Mouse (Mus musculus) hindbrain, embryonic 14.5 days (tissue): ENCODE measurements around the gene Anks1b. TPM values are rescaled to one million over a fixed set of nuclear protein-coding genes. Genes with fewer than 3 reads are reported as not detected.

Source experiments
- ATAC-seq: fragments of 200-750 bp; cut with Nextera tagmentation; 2 replicates; pipeline ENCODE4 v1.8.0; 2017; ENCODE audit warnings: moderate number of reproducible peaks, mild to moderate bottlenecking, moderate TSS enrichment, moderate library complexity; ENCODE audit not compliant: low FRiP score
- DNase-seq: peaks from one replicate; pipeline ENCODE4 v3.0.0-alpha.2; 2015; ENCODE audit warnings: low spot score
- H3K27ac ChIP-seq: fragments of 300-500 bp; sonication (generic); 2 replicates; pipeline ENCODE4 v1.5.1; 2014; ENCODE audit warnings: mild to moderate bottlenecking, moderate library complexity
- H3K27me3 ChIP-seq: fragments of 300-500 bp; sonication (generic); 2 replicates; pipeline ENCODE4 v1.6.1; 2014; ENCODE audit warnings: mild to moderate bottlenecking, low read length, mixed read lengths; ENCODE audit not compliant: control insufficient read depth, insufficient read depth
- H3K36me3 ChIP-seq: fragments of 300-500 bp; sonication (generic); replicated peaks from 2 replicates; pipeline ENCODE4 v1.6.1; 2014; ENCODE audit not compliant: control insufficient read depth, insufficient read depth
- H3K4me1 ChIP-seq: fragments of 300-500 bp; sonication (generic); replicated peaks from 2 replicates; pipeline ENCODE4 v1.6.1; 2014; ENCODE audit warnings: antibody characterized with exemption, low read length, mixed read lengths; ENCODE audit not compliant: control insufficient read depth, insufficient read depth
- H3K4me2 ChIP-seq: fragments of 300-500 bp; sonication (generic); replicated peaks from 2 replicates; pipeline ENCODE4 v1.6.1; 2014; ENCODE audit warnings: mild to moderate bottlenecking, moderate library complexity
- H3K4me3 ChIP-seq: fragments of 300-500 bp; sonication (generic); replicated peaks from 2 replicates; pipeline ENCODE4 v1.5.1; 2014; ENCODE audit warnings: mild to moderate bottlenecking, low read length
- H3K9ac ChIP-seq: fragments of 300-500 bp; sonication (generic); 2 replicates; pipeline ENCODE4 v1.6.1; 2014
- H3K9me3 ChIP-seq: fragments of 300-500 bp; sonication (generic); 2 replicates; pipeline ENCODE4 v1.6.1; 2016; ENCODE audit warnings: low read length; ENCODE audit not compliant: control insufficient read depth
- WGBS: fragments of 180-500 bp; shearing (Covaris S2); extraction: QIAGEN DNeasy Blood & Tissue Kit; methylation state at CpG from one replicate; pipeline ENCODE4 v1.1.7; 2014; 5-methylcytosine and 5-hydroxymethylcytosine counted together
- polyA plus RNA-seq: library from polyadenylated mRNA; unstranded; fragments of >200 nt; fragmentation: Nextera tagmentation; extraction: Ambion mirVana; gene quantifications from 2 replicates; pipeline ENCODE4 v1.2.1, GENCODE M21; 2014

Gene Anks1b
- polyA plus RNA-seq, 1 experiment from 2014 or later, result 69.4 TPM

- no peaks in the 10 kb centered on the region for H3K27me3 ChIP-seq
- H3K4me3 ChIP-seq, result no peak overlapping the region
- no peaks in the 10 kb centered on the region for H3K36me3 ChIP-seq
- no peak overlapping the region for H3K9ac ChIP-seq
- H3K9me3 ChIP-seq, result no peaks in the 10 kb centered on the region
- peak overlapping the region; percentile 24 for H3K4me2 ChIP-seq
- DNase-seq, result no peak
- no peak for ATAC-seq
- H3K27ac ChIP-seq, result peak overlapping the region; percentile 29; the same call in 1 of the 2 replicates
- 56% methylated on average over 12 of the region's 12 CpGs for WGBS
- H3K4me1 ChIP-seq, result peaks cover 5% of the 10 kb centered on the region; the same call in 1 of the 2 replicates
Observed at GRCm38 (mm10) chr10:90432479-90432878, 559.2 kb downstream of the Anks1b start.

GRCm38 (mm10) chr10:90441036-90441435 is 567.7 kb downstream of the Anks1b start:
- Histone ChIP-seq H3K27ac (no peak overlapping the region), H3K4me1 (no peaks in the 10 kb centered on the region), H3K9me3 (0 out of 2 replicates have a peak, but pooled peaks cover 3% of the 10 kb centered on the region), H3K36me3 (no peaks in the 10 kb centered on the region), H3K9ac (no peak overlapping the region), H3K27me3 (no peaks in the 10 kb centered on the region), H3K4me2 (no peak overlapping the region), H3K4me3 (no peak overlapping the region)
- no peak for ATAC-seq
- no peak for DNase-seq
- 74% methylated on average over 4 of the region's 4 CpGs for WGBS

GRCm38 (mm10) chr10:90441656-90442055 is 568.3 kb downstream of the Anks1b start:
- Histone ChIP-seq H3K9ac (no peak overlapping the region), H3K4me2 (no peak overlapping the region), H3K36me3 (no peaks in the 10 kb centered on the region), H3K27ac (no peak overlapping the region), H3K9me3 (0 out of 2 replicates have a peak, but pooled peaks cover 3% of the 10 kb centered on the region), H3K4me3 (no peak overlapping the region), H3K27me3 (no peaks in the 10 kb centered on the region), H3K4me1 (no peaks in the 10 kb centered on the region)
- DNase-seq (no peak), ATAC-seq (no peak)
- WGBS, result 34% methylated on average over 1 of the region's 1 CpGs

- no peaks in the 10 kb centered on the region for H3K9me3 ChIP-seq
- no peak overlapping the region for H3K4me2 ChIP-seq
- H3K27me3 ChIP-seq, result no peaks in the 10 kb centered on the region
- DNase-seq, result no peak
- no peak overlapping the region for H3K27ac ChIP-seq
- no peak for ATAC-seq
- H3K4me1 ChIP-seq, result 0 out of 2 replicates have a peak, but pooled peaks cover 6% of the 10 kb centered on the region
- WGBS, result 63% methylated on average over 2 of the region's 2 CpGs
- no peak overlapping the region for H3K4me3 ChIP-seq
- no peak overlapping the region for H3K9ac ChIP-seq
- H3K36me3 ChIP-seq, result no peaks in the 10 kb centered on the region
Observed at GRCm38 (mm10) chr10:90464906-90465305, 591.6 kb downstream of the Anks1b start.

- no peak overlapping the region for H3K27ac ChIP-seq
- no peaks in the 10 kb centered on the region for H3K9me3 ChIP-seq
- H3K4me2 ChIP-seq, result no peak overlapping the region
- no peak overlapping the region for H3K9ac ChIP-seq
- DNase-seq (no peak), ATAC-seq (no peak)
- no peak overlapping the region for H3K4me3 ChIP-seq
- H3K4me1 ChIP-seq, result 0 out of 2 replicates have a peak, but pooled peaks cover 6% of the 10 kb centered on the region
- 85% methylated on average over 6 of the region's 6 CpGs for WGBS
- H3K27me3 ChIP-seq, result no peaks in the 10 kb centered on the region
- H3K36me3 ChIP-seq, result no peaks in the 10 kb centered on the region
Observed at GRCm38 (mm10) chr10:90465426-90465825, 592.1 kb downstream of the Anks1b start.

GRCm38 (mm10) chr10:90467546-90467945 is 594.2 kb downstream of the Anks1b start:
- H3K27ac ChIP-seq, result no peak overlapping the region
- no peak overlapping the region for H3K9ac ChIP-seq
- no peak overlapping the region for H3K4me2 ChIP-seq
- DNase-seq (no peak), ATAC-seq (no peak)
- no peaks in the 10 kb centered on the region for H3K9me3 ChIP-seq
- no peaks in the 10 kb centered on the region for H3K36me3 ChIP-seq
- 0 out of 2 replicates have a peak, but pooled peaks cover 6% of the 10 kb centered on the region for H3K4me1 ChIP-seq
- no peak overlapping the region for H3K4me3 ChIP-seq
- no peaks in the 10 kb centered on the region for H3K27me3 ChIP-seq
- WGBS, result 0% methylated on average over 1 of the region's 1 CpGs

GRCm38 (mm10) chr10:90493436-90493835 is 620.1 kb downstream of the Anks1b start:
- Histone ChIP-seq H3K27ac (no peak overlapping the region), H3K36me3 (no peaks in the 10 kb centered on the region), H3K4me3 (no peak overlapping the region), H3K4me2 (no peak overlapping the region), H3K9ac (no peak overlapping the region), H3K27me3 (no peaks in the 10 kb centered on the region), H3K4me1 (0 out of 2 replicates have a peak, but pooled peaks cover 10% of the 10 kb centered on the region), H3K9me3 (no peaks in the 10 kb centered on the region)
- ATAC-seq (no peak), DNase-seq (no peak)
- 58% methylated on average over 7 of the region's 7 CpGs for WGBS

- WGBS, result 46% methylated on average over 3 of the region's 3 CpGs
- no peak for DNase-seq
- ATAC-seq, result no peak
Observed at GRCm38 (mm10) chr10:90493996-90494642, 620.8 kb downstream of the Anks1b start.

GRCm38 (mm10) chr10:90494981-90495516 is 621.7 kb downstream of the Anks1b start:
- Histone ChIP-seq H3K4me2 (no peak overlapping the region), H3K9ac (no peak overlapping the region), H3K4me3 (no peak overlapping the region), H3K9me3 (no peaks in the 10 kb centered on the region), H3K27me3 (no peaks in the 10 kb centered on the region), H3K36me3 (no peaks in the 10 kb centered on the region), H3K27ac (peak overlapping the region; percentile 16), H3K4me1 (0 out of 2 replicates have a peak, but pooled peaks cover 10% of the 10 kb centered on the region)
- 43% methylated on average over 4 of the region's 4 CpGs for WGBS
- DNase-seq, result peak; percentile 32
- ATAC-seq, result peak; percentile 84

More at GRCm38 (mm10) chr10:90493996-90494642, 620.8 kb downstream of the Anks1b start:
- Histone ChIP-seq H3K27me3 (no peaks in the 10 kb centered on the region), H3K4me1 (0 out of 2 replicates have a peak, but pooled peaks cover 10% of the 10 kb centered on the region), H3K27ac (0 out of 2 replicates have a peak overlapping the region, but pooled peaks have one; percentile 51), H3K9ac (no peak overlapping the region), H3K4me3 (no peak overlapping the region), H3K36me3 (no peaks in the 10 kb centered on the region), H3K9me3 (no peaks in the 10 kb centered on the region), H3K4me2 (no peak overlapping the region)
